Mouse (Mus musculus) ovary, adult 2 months (tissue): ENCODE results near the gene Katnbl1. TPM values are rescaled to one million over a fixed set of nuclear protein-coding genes. Genes with fewer than 3 reads are reported as not detected.

ENCODE experiments used
- polyA plus RNA-seq: library from polyadenylated mRNA; depleted of rRNA; stranded (reverse); fragments of >200 nt; gene quantifications from 2 replicates; pipeline ENCODE4 v1.2.3, GENCODE M21; 2012; rRNA removed

Katnbl1 gene
- 0.42 and 0.75 TPM in 2 replicates for polyA plus RNA-seq

GRCm38 (mm10) chr2:112378973-112379898 lies at the start of gene Katnbl1:
Gene Katnbl1, plus strand, starts transcription at chr2:112379211.

DNA sequence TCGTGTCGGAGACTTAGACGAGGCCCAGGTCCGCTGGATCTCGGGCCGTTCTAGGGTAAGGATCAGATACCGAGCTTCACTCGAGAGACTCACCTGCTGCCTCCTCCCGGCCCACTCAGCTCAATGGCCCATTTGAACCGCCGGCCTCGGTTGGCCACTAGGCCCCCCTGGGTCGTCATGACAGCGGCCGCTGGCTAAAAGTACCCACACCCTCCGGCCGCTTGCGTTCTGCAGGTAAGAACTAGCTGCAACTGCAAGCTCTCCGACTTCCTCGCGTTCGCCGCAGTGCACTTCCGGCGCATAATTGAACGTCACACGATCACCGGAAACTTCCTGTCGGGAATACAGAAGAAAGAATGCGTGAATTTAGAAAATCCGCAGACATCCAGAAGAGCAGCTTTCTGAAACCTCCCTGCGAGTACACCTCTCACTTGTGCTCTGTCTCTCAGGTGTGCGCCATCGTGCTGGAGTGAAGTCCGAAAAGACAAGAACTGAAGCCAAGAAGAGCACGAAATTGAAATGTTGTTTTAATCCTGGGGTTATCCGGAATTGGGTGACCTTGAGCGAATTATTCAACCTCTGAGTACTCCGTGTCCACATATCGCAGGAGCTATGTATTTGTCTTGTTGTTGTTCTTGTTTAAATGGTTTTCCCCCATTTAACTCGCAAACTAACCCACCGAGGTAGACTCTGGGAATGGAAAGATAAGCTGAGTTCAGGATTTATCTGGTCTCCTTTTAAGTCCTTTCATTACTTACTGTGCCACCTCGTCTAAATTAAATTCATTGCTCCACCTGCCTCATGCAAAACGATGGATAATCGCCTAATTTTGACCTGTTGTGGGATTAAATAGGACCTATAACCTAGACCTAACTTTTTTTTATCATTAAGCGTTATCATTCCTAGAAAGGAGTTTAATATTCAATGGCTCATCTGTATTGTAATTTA lies 11.0 kb upstream of the Katnbl1 start, which contains the start of gene Emc4:
Emc4 (minus strand) TSS at position 302 of the 948 bp plus-strand sequence.

GRCm38 (mm10) chr2:112454862-112455564 lies 76.0 kb downstream of the Katnbl1 start, which contains the start of gene Emc7:
Gene Emc7, plus strand, starts transcription at chr2:112454997.

Other genes with a start within 250 kb of the Katnbl1 start
- gene Olfr1316, start 244.2 kb upstream of the Katnbl1 start, polyA plus RNA-seq: not detected in 2 replicates
- gene Olfr1317, start 238.9 kb upstream of the Katnbl1 start, polyA plus RNA-seq: not detected in 2 replicates
- not detected in 2 replicates for gene Olfr1318, start 225.0 kb upstream of the Katnbl1 start, polyA plus RNA-seq
- 54.9 and 64.4 TPM in 2 replicates for gene Lpcat4, start 139.7 kb upstream of the Katnbl1 start, polyA plus RNA-seq
- not detected in 2 replicates for gene Nutm1, start 119.9 kb upstream of the Katnbl1 start, polyA plus RNA-seq
- 32.4 and 73.0 TPM in 2 replicates for gene Nop10, start 117.3 kb upstream of the Katnbl1 start, polyA plus RNA-seq
- 28.4 and 34.6 TPM in 2 replicates for gene Slc12a6, start 113.4 kb upstream of the Katnbl1 start, polyA plus RNA-seq
- gene Gm21985, start 112.9 kb upstream of the Katnbl1 start, polyA plus RNA-seq: not detected in 2 replicates
- gene Emc4, start 11.2 kb upstream of the Katnbl1 start, polyA plus RNA-seq: 103 TPM in 2 replicates
- 4.6 and 6.1 TPM in 2 replicates for gene Emc7, start 75.8 kb downstream of the Katnbl1 start, polyA plus RNA-seq
- not detected in 2 replicates for gene Chrm5, start 101.6 kb downstream of the Katnbl1 start, polyA plus RNA-seq
- 3.0 and 4.7 TPM in 2 replicates for gene Aven, start 113.8 kb downstream of the Katnbl1 start, polyA plus RNA-seq